Mouse (Mus musculus): ENCODE measurements around the gene Mis18a.

Mis18a gene

DNA sequence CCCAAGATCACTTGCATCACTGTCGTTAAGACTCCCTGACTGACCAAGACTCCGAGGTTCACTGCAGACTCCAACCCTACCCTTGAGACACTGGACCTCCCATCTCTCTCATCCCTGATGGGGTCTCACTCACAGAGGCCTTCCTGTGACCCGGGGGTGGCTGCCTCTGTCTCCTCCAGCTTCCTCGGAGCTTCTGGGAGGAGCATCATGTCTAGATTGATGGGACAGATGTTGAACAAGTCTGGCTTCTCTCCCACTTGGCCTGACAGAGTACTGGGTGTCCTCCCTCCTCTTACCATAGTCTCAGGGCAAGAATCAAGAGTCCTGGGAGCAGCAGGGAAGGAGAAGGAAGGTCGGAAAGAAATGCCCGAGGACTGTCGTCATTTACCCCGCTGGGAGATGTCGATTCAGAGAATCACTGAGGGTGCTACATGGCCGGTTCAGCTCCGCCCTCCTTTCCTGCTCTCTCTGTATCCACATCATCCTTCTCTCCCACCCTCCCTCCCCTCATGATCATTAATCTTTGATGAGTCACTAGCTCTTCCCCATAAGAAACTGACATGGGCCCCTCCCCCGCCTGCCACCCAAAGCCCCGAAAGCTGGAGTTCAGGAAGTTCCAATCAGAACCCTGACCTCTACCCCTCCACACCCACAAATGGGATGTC is 22.9 kb downstream of the Mis18a start:
- in situ Hi-C loops (cut with MseI, MboI): loop anchor here (25.0 kb wide), 1 partner anchor 317 kb away; the partner anchor contains the start of gene Hunk (in 2 of the 2)

DNA sequence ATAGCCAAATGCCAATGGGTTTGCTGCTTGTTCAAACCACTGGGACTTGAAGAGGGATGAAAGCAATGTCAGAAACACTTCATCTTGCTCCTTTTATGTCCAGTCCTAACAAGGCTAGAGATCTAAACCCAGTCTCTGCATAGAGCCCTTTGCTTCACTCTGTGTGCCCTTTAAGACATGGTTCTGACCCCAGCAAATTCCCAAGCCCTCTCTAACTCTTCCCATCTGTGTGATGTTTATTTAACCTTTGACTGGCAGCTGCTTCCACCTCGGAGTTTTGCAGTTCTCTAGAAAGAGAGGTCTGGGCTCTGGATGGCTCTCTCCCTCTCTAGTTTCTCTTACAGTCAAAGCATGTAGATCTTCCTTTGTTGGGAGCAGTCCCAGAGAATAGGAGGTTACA is 23.6 kb downstream of the Mis18a start:
- in situ Hi-C loops (cut with MseI, MboI): loop anchor here (25.0 kb wide), 1 partner anchor 316 kb away; the partner anchor contains the start of gene Hunk (in 2 of the 2)

DNA sequence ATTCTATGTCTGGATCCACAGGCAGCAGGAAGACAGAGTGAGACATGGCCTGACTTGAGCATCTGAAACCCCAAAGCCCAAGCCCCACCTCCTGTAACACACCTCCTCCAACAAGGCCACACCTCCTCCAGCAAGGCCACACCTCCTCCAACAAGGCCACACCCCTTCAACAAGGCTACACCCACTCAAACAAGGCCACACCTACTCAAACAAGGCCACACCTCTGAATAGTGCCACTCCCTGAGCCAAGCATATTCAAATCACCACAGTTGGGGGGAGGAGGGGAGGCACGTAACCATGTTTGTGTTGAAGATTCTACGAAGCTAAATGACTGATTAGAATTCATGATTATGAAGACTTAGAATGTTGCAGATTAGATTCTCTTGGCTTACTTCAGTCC is 25.7 kb downstream of the Mis18a start:
- in situ Hi-C loops (cut with MseI, MboI): loop anchor here (25.0 kb wide), 1 partner anchor 314 kb away; the partner anchor contains the start of gene Hunk (in 2 of the 2)

DNA sequence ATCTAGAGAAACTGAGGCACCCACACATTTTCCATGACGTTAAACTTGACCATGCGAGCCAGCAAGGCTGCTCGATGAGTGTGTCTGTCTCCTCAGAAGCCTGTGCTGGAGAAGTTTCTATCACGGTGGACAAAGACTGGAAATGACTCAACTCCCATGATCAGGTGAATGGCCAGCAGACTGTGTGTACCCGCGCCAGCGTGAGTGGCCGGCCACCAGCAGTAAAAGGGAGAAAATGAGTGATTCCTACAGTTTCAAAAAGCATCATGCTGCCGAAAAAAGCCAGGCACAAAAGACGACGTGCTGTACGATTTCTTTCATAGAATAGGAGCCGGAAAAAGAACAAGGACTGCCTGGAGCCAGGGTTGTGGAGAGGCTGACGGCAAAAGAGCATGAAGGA is 27.8 kb downstream of the Mis18a start:
- in situ Hi-C loops (cut with MseI, MboI): no loop called here

- in situ Hi-C loops (cut with MseI, MboI): no loop called here
Measured at GRCm38 (mm10) chr16:90696306-90696705, 30.9 kb downstream of the Mis18a start.

DNA sequence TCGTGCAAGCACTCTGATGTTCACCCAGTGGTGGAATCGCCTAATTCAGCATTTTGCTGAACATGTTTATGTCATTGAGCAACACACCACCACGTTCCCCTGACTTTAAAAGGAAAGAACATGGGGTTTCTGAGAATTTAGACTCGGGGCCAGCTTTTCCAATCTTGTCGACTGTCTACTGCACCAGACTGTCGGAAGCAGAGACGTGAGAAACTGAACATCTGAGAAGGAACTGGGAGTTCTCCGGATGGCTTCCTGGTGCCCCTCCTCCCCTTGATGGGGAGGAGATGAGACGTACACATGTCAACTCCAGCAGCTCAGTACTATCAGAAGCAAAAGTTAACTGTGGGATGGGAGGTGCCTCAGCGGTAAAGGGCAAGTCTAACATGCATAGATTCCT is 32.1 kb downstream of the Mis18a start:
- in situ Hi-C loops (cut with MseI, MboI): no loop called here

- in situ Hi-C loops (cut with MseI, MboI): no loop called here
Measured at GRCm38 (mm10) chr16:90694719-90695118, 32.5 kb downstream of the Mis18a start.

- in situ Hi-C loops (cut with MseI, MboI): no loop called here
Measured at GRCm38 (mm10) chr16:90693625-90694024, 33.6 kb downstream of the Mis18a start.

- in situ Hi-C loops (cut with MseI, MboI): no loop called here
Measured at GRCm38 (mm10) chr16:90692704-90693385, 34.4 kb downstream of the Mis18a start.

- in situ Hi-C loops (cut with MseI, MboI): no loop called here
Measured at GRCm38 (mm10) chr16:90687687-90688263, 39.4 kb downstream of the Mis18a start.

GRCm38 (mm10) chr16:90687011-90687410 is 40.2 kb downstream of the Mis18a start:
- in situ Hi-C loops (cut with MseI, MboI): no loop called here

- in situ Hi-C loops (cut with MseI, MboI): no loop called here
Measured at GRCm38 (mm10) chr16:90684092-90684491, 43.1 kb downstream of the Mis18a start.

DNA sequence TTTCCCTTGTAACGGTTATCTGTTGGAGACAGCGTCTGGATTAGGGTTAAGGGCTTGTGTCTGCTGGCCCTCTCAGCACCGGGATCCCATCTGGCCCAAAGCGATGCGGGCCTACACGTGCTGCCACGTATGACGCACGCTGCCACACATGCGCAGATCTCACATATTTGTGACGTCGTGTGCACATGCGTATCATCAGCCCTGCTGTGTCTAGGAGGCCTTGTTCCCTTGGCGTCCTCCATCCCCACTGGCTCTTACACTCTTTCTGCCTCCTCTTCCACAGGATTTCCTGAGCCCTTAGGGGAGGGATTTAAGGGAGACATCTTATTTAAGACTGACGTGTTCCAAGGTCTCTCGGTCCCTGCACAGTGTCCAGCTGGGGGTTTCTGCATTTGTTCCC is 47.2 kb downstream of the Mis18a start:
- in situ Hi-C loops (cut with MseI, MboI): no loop called here

- in situ Hi-C loops (cut with MseI, MboI): no loop called here
Measured at GRCm38 (mm10) chr16:90678820-90679219, 48.4 kb downstream of the Mis18a start.

- in situ Hi-C loops (cut with MseI, MboI): no loop called here
Measured at GRCm38 (mm10) chr16:90676920-90677574, 50.2 kb downstream of the Mis18a start.

DNA sequence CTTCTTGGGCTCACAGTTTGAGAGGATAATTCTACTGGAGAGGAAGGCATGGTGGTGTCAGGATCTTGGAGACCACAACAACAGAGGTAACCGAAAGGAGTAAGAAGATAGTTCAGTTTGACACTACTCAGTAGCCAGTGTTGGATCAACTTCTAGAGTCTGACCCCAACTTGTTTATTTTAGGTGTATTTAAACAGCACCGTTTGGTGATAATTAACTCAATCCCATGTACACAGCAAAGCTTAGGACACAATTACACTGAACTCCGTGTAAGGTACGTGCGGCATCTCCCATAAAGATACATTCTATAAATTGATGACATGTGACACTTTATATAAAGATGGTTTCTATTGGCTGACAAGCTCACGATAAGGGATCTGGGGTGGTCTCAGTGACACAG is 52.6 kb downstream of the Mis18a start:
- in situ Hi-C loops (cut with MseI, MboI): no loop called here

GRCm38 (mm10) chr16:90673507-90674354 is 53.5 kb downstream of the Mis18a start:
- in situ Hi-C loops (cut with MseI, MboI): no loop called here
